Mouse (Mus musculus) neural tube, embryonic 15.5 days (tissue): Measurements from ENCODE around the gene Frzb. TPM values are rescaled to one million over a fixed set of nuclear protein-coding genes. Genes with fewer than 3 reads are reported as not detected.

Source experiments
- ATAC-seq: fragments of 200-750 bp; cut with Nextera tagmentation; 2 replicates; pipeline ENCODE4 v1.8.0; 2017; ENCODE audit warnings: mild to moderate bottlenecking, moderate TSS enrichment, moderate library complexity; ENCODE audit not compliant: low FRiP score
- H3K27ac ChIP-seq: fragments of 300-500 bp; sonication (generic); replicated peaks from 2 replicates; pipeline ENCODE4 v1.5.1; 2015; ENCODE audit warnings: mild to moderate bottlenecking, inconsistent platforms
- H3K27me3 ChIP-seq: fragments of 300-500 bp; sonication (generic); replicated peaks from 2 replicates; pipeline ENCODE4 v1.6.1; 2015; ENCODE audit warnings: inconsistent platforms
- H3K36me3 ChIP-seq: fragments of 300-500 bp; sonication (generic); 2 replicates; pipeline ENCODE4 v1.6.1; 2015; ENCODE audit warnings: inconsistent platforms
- H3K4me1 ChIP-seq: fragments of 300-500 bp; sonication (generic); 2 replicates; pipeline ENCODE4 v1.6.1; 2015; ENCODE audit warnings: inconsistent platforms
- H3K4me2 ChIP-seq: fragments of 300-500 bp; sonication (generic); 2 replicates; pipeline ENCODE4 v1.6.1; 2015; ENCODE audit warnings: inconsistent platforms, mild to moderate bottlenecking, moderate library complexity
- H3K4me3 ChIP-seq: fragments of 300-500 bp; sonication (generic); replicated peaks from 2 replicates; pipeline ENCODE4 v1.5.1; 2015; ENCODE audit warnings: mild to moderate bottlenecking, inconsistent platforms
- H3K9ac ChIP-seq: fragments of 300-500 bp; sonication (generic); replicated peaks from 2 replicates; pipeline ENCODE4 v1.6.1; 2015; ENCODE audit warnings: mild to moderate bottlenecking, inconsistent platforms
- H3K9me3 ChIP-seq: fragments of 300-500 bp; sonication (generic); replicated peaks from 2 replicates; pipeline ENCODE4 v1.6.1; 2016; ENCODE audit warnings: inconsistent platforms
- WGBS: fragments of 180-500 bp; shearing (Covaris S2); methylation state at CpG from one replicate; pipeline ENCODE4 v1.1.7; 2015; ENCODE audit warnings: mixed read lengths; 5-methylcytosine and 5-hydroxymethylcytosine counted together
- polyA plus RNA-seq: library from polyadenylated mRNA; unstranded; fragments of >200 nt; fragmentation: Nextera tagmentation; extraction: Ambion mirVana; gene quantifications from 2 replicates; pipeline ENCODE4 v1.2.1, GENCODE M21; 2015

Gene Frzb
- polyA plus RNA-seq, 1 experiment from 2014 or later: 40.3 TPM

- no peak overlapping the region for H3K27ac ChIP-seq
- H3K4me3 ChIP-seq: no peak overlapping the region
- no peaks in the 10 kb centered on the region for H3K4me1 ChIP-seq
- no peak overlapping the region for H3K4me2 ChIP-seq
- no peaks in the 10 kb centered on the region for H3K36me3 ChIP-seq
- no peak overlapping the region for H3K9ac ChIP-seq
- no peaks in the 10 kb centered on the region for H3K9me3 ChIP-seq
- 90% methylated on average over 5 of the region's 5 CpGs for WGBS
- no peaks in the 10 kb centered on the region for H3K27me3 ChIP-seq
- no peak for ATAC-seq
These were observed 67.6 kb downstream of the Frzb start for GRCm38 (mm10) chr2:80379848-80380247.

- Histone ChIP-seq H3K27me3 (no peaks in the 10 kb centered on the region), H3K27ac (no peak overlapping the region), H3K4me3 (no peak overlapping the region), H3K4me1 (no peaks in the 10 kb centered on the region), H3K9me3 (no peaks in the 10 kb centered on the region), H3K4me2 (no peak overlapping the region), H3K9ac (no peak overlapping the region), H3K36me3 (no peaks in the 10 kb centered on the region)
- no peak for ATAC-seq
These were observed 72.5 kb downstream of the Frzb start for GRCm38 (mm10) chr2:80374892-80375291.

DNA sequence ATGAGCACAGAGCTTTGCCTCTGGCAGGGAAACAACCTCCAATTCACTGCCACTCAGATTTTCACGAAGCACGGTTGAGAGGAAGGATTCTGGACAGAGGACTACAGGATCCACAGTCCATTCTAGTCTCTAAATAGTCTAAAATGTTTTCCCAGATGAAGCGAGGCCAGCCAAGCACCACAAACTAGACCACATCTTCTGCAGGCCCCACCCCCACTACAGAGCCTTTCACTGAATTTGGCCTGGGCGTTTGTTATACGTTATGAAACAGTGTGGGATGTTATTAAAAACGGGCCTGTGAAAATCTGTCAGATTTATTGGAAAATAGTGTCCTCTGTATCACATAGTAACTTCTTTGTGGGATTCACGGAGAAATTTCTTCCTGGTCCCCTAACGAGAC lies 76.0 kb downstream of the Frzb start:
- H3K4me2 ChIP-seq: no peak overlapping the region
- no peak overlapping the region for H3K27ac ChIP-seq
- ATAC-seq: no peak
- no peaks in the 10 kb centered on the region for H3K27me3 ChIP-seq
- no peak overlapping the region for H3K9ac ChIP-seq
- no peaks in the 10 kb centered on the region for H3K4me1 ChIP-seq
- 87% methylated on average over 8 of the region's 8 CpGs for WGBS
- H3K36me3 ChIP-seq: no peaks in the 10 kb centered on the region
- no peaks in the 10 kb centered on the region for H3K9me3 ChIP-seq
- no peak overlapping the region for H3K4me3 ChIP-seq

Other genes with a start within 250 kb of the Frzb start
- gene Prdx6b, start 155.2 kb downstream of the Frzb start, polyA plus RNA-seq: not detected in 2 replicates
- gene Dnajc10, start 132.2 kb downstream of the Frzb start, polyA plus RNA-seq: 60.1 and 61.2 TPM in 2 replicates
- 86.3 and 97.5 TPM in 2 replicates for gene Nckap1, start 133.8 kb upstream of the Frzb start, polyA plus RNA-seq
- gene Dusp19, start 169.4 kb upstream of the Frzb start, polyA plus RNA-seq: 14.8 and 16.2 TPM in 2 replicates
- 49.3 and 54.1 TPM in 2 replicates for gene Nup35, start 169.6 kb upstream of the Frzb start, polyA plus RNA-seq